Mouse (Mus musculus): ENCODE data around the gene Cry1.

The Cry1 gene

GRCm38 (mm10) chr10:85184964-85185608 is at the start of gene Cry1:
TSS of gene Cry1 (minus strand) at chr10:85185064.
- peak; percentile 100 for DNase-seq

GRCm38 (mm10) chr10:85221771-85222050 is 36.8 kb upstream of the Cry1 start:
- DNase-seq = no peak

- DNase-seq = peak; percentile 89
Measured at GRCm38 (mm10) chr10:85220918-85221770, 36.3 kb upstream of the Cry1 start.

- DNase-seq = no peak
Measured at GRCm38 (mm10) chr10:85214847-85215246, 30.0 kb upstream of the Cry1 start.

GRCm38 (mm10) chr10:85211673-85212072 is 26.8 kb upstream of the Cry1 start:
- no peak for DNase-seq

- no peak for DNase-seq
Measured at GRCm38 (mm10) chr10:85210125-85210524, 25.3 kb upstream of the Cry1 start.

- no peak for DNase-seq
Measured at GRCm38 (mm10) chr10:85209119-85209605, 24.3 kb upstream of the Cry1 start.

GRCm38 (mm10) chr10:85205316-85205715 is 20.5 kb upstream of the Cry1 start:
- no peak for DNase-seq

GRCm38 (mm10) chr10:85204255-85204855 is 19.5 kb upstream of the Cry1 start:
- no peak for DNase-seq

GRCm38 (mm10) chr10:85194528-85194927 is 9.7 kb upstream of the Cry1 start:
- peak; percentile 88 for DNase-seq

- DNase-seq = peak; percentile 0
Measured at GRCm38 (mm10) chr10:85193321-85193720, 8.5 kb upstream of the Cry1 start.

- peak; percentile 29 for DNase-seq
Measured at GRCm38 (mm10) chr10:85190652-85191051, 5.8 kb upstream of the Cry1 start.

GRCm38 (mm10) chr10:85189966-85190365 is 5.1 kb upstream of the Cry1 start:
- no peak for DNase-seq

GRCm38 (mm10) chr10:85186499-85186794 is 1.6 kb upstream of the Cry1 start:
- DNase-seq = no peak

- peak; percentile 92 for DNase-seq
Measured at GRCm38 (mm10) chr10:85185639-85186498, 1.0 kb upstream of the Cry1 start.

GRCm38 (mm10) chr10:85184201-85184963 is 482 bp downstream of the Cry1 start:
- peak; percentile 96 for DNase-seq

- peak; percentile 92 for DNase-seq
Measured at GRCm38 (mm10) chr10:85183619-85184018, 1.2 kb downstream of the Cry1 start.

- DNase-seq = peak; percentile 83
Measured at GRCm38 (mm10) chr10:85182766-85183165, 2.1 kb downstream of the Cry1 start.

GRCm38 (mm10) chr10:85176640-85177039 is 8.2 kb downstream of the Cry1 start:
- DNase-seq = peak; percentile 17

- DNase-seq = peak; percentile 31
Measured at GRCm38 (mm10) chr10:85165306-85165705, 19.6 kb downstream of the Cry1 start.

- no peak for DNase-seq
Measured at GRCm38 (mm10) chr10:85164791-85165190, 20.1 kb downstream of the Cry1 start.

- DNase-seq = no peak
Measured at GRCm38 (mm10) chr10:85161745-85162351, 23.0 kb downstream of the Cry1 start.

Data from heart, adult 11 months (tissue).